Mouse (Mus musculus): Measurements from ENCODE around the gene Ado. TPM values are rescaled to one million over a fixed set of nuclear protein-coding genes. Genes with fewer than 3 reads are reported as not detected.

The Ado gene
- total RNA-seq, 2 experiments from 2014 or later: 19.1 to 19.6 TPM

DNA sequence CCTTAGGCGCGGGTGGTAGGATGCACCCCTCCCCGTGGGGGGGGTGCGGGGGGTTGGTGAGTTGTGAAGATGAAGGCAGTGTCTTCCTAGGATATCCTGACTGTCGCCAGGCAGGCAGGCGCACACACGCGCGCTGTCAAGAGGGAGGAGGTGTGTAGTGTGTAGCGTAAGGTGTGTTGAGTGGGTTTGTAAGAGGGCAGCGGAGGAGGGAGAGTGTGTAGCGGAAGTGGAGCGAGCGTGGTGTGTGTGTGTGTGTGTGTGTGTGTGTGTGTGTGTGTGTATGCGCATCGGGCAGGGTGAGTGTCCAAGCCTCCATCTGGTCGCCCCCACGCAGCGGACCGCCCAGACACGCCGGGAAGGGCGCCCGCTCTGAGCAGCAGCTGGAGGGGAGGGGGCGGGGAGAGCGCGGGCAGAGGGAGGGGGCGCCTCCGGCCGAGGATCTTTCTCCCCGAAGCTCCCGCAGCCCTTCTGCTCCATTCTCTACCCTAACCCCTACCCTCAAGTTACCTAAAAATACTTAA, 12.1 kb downstream of the Ado start:
- DNase-seq: peak; percentile 63

DNA sequence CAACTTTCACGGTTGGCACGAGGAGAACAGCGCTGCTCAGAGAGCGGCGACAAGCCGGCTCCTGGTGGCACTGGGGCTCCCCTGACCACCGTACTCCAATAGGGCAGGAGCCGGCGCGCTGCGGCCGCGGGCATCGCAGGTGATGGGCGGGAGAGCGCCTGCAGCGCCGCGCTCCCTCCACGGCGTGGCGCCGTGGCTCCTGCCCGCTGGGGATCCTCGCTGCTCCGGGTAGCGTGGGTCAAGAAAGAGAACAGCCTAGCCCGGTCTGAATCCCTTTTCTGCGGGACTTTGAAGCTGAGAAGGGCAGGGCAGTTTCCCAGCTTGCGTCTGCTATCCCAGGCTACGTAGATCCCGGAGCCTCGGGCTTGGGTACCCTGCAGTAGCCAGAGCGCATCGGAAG, 12.8 kb downstream of the Ado start:
- DNase-seq: peak; percentile 80

DNA sequence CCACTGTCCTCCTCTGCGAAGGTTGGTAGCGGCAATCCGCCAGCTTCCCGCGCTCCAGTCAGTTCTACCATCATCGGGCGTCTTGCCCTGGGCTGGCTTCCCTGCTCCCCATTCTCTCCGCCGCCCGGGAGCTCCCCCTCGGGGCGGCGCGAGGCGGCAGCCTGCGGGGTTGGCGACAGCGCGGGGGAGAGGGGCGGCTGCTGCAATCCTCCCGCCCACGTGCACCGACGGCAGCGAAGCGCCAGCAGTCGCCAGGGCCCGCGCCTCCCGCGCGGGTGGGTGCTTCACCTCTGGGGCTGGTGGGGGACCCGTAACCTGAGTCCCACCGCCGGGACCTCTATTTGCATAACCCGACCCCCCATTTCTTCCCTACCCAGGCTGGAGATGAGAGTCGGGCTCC, 13.5 kb downstream of the Ado start, which contains the start of gene Egr2:
Gene Egr2, plus strand, starts transcription at position 220 of the 400 bp plus-strand sequence.
- peak; percentile 40 for DNase-seq

DNA sequence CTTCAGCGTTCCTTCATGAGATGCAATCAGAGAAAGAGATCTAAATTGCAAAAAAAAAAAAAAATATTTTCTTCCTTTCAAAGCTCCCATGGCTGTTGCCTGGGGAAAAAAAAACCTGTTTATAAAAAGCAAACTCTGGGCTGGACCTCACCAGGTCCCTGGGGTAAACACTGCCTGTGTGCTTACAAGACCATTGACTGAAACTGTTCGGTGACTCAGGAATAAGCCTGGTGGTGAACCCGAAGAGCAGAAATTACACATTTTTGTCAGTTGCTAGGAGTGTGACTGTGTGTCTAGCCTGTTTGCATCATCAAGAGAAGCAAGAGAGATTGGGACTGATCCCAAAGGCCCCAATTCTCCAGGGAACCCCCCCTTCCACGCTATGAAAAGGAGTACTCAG, 19.0 kb downstream of the Ado start:
- no peak for DNase-seq

DNA sequence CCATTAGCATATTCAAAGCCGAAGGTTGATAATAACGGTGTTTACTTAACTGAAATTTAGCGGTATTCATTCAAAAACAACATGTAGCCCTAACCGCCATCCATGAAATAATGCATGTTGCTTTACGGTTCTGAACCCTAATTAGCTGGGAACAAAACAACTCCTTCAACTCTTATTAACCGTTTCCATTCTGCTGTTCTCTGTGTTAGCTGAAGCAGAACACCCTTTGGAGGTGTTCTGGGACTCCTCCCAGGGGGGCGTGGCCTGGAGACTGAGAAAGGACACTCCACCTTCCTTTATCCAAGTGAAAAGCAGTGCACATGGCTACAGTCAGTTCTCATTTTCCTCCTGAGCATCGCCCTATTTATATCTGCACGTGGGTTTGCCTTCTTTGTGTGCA, 22.3 kb downstream of the Ado start:
- DNase-seq: no peak

DNA sequence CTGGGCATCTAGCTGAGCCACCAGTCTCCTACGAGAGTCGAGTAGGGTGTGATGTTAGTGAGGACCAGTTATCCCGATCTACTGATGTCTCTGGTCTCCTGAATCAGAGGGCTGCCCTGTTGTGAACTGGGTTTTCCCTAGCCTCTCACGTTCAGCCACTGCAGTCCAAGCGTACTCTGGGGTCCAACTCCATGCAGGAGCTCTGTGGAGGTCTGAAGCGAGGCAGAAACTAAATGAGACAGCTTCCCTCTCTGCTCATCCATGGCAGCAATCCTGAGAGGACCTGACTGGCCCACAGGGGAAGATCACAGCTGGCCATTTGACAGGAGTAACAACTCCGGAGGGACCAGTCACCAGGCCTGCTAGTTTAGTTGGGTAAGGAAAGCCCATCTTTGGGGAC, 24.1 kb downstream of the Ado start:
- DNase-seq: no peak

DNA sequence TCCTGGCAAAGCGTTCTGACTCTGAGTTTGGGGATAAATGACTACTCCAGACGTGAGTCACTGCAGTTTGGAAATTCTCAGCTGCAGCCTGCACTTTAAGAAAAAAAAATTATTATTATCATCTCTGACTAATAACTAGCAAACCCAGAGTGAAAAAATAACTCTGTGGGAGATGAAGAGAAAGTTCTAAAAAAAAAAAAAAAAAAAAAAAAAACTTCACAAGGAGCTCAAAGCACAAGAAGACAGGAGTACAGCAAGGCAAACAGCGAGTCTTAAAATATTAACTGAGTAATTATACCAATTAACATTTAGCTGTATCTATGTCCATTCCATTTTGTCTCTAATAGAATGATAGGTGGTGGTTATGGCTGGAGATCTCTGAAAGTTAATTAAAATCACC, 24.6 kb downstream of the Ado start:
- DNase-seq: no peak

DNA sequence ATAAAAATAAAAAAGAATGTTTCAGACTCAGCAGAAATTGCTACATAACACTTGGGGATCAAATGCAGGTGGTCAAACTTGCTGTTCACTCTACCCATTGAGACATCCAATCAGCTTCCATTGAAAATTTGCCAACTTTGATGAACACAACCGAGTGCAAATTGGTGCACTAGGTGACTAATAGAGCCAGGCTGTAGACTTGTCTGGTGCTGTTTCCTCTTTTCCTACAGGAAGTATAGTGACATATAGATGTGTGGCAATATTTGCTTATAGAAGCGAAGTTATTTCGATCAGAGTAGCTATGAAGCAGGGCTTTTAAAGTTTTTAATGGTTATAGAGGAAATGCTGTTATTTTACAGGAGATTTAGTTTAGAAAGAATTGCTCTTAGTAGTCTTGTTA, 30.0 kb downstream of the Ado start:
- no peak for DNase-seq

DNA sequence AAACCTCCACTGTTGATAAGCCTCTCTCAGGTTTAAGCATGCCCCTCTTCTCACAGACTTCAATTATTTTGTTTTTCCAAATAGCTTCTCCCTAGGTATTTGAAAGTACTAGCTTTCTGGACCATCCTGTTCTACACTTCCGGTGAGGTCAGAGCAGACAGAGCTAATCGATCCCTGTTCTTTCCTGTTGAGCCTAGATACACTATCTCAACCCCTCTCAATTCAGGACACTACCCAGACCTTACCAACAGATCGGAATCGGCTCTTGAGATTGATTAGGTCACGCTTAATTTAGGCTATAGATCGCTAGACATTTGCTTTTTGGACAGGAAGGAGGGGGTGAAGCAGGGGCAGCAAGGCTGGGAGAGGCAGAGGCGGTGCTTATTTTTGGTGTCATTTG, 35.9 kb downstream of the Ado start:
- no peak for DNase-seq

DNA sequence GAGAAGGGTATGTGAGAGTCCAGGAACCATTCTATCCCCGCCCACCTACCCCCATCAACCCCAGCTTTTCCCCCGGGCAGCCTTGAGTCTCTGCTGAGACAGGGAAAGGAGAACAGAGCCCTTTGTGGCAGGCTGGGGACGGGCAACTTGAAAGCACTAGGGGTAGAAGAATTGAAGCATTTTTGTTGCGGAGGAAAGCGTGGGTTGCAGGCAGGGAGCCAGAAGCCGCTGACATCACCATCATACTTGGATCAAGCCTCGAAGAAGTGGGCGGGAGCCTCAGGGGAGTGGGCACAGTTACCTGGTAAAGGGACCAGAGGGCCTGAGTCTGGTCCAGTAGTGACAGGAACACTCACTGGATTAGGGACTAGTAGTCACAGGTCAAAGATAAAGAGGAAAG, 36.5 kb downstream of the Ado start:
- no peak for DNase-seq

DNA sequence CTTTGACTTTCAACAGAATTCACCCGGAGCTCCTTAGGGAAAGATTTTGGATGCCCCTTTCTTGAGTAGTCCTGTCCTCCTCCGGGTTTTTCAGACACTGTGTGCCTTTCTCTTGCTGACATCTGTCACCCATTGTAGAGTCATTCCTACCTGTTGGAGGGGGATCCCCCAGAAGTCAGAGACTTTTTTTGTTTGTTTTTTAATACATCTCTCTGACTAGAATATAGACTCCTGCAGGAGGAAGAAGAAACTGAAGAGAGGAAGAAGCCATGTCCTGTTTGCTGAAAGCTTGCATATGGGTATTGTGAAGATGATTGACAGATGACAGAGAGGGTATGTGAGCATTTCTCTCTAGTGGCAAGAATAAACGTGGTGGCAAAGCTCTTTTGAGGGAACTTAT, 43.5 kb downstream of the Ado start:
- no peak for DNase-seq

DNA sequence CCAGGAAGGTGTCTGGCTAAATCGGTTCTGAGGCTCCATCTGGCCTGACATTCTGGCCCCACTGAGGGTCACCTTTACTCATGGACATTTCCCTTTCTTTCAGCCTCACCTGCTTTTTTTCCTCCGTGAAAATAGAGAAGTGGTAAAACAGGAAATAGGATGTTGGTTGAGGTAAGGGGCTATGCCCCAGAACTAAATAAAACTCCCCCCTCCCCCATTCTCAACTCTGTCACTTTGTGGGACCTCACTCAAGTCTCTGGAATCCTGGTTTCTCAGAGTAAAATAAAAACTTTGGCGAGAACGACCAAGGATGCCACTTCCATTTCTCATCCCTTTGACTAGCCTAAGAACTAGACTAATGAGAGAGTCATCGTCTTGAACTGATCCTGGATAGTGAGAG, 44.7 kb downstream of the Ado start:
- no peak for DNase-seq

DNA sequence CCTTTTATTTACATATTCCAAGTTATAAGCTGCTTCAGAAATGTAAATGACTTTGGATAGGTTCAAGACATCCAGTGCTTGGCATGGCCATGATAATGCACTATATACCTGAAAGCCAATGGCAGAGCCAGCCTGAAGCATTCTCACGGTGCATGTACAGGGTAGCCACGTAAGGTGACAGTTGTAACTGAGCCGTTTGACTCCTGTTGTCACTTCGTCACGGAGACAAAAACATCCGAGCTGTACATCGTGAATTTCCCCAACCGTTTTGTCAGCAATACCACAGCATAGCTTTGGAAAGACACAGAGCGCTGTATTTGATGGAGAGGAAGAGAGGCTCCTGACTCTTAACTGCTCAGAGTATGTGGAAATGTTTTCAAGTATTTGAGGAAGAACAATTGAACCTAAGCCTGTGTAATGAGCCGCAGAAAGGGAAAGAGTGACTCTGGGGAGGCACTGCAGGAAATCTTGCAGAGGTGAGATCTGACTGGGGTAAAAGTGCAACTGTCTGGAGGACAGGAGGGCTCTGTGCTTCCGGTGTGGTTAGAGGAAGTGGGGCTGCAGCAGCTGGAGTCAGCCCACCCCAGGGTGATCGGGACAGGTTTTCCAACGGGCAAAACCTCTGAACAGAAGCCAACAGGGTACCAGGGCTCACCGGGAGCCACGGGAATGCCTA, 45.3 kb downstream of the Ado start:
- no peak for DNase-seq

DNA sequence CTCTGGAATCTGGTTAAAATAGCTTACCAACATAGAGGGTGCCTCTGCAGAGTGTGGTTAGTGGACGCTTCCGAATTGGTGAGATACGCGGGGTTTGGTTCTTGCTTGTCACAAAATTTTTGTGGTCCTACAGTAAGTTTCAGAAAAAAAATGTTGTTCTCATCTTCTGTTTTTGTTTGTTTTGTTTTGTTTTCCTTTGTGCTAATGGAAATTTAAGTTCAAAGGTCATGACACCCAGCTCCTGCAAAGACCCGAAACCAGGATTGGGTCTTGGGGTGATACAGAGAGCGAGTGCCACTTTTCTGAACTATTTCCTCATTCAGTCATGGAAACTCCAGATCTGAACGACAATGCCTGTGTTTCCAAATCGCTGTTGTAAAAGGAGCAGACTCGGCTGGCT, 50.8 kb downstream of the Ado start:
- DNase-seq: no peak

DNA sequence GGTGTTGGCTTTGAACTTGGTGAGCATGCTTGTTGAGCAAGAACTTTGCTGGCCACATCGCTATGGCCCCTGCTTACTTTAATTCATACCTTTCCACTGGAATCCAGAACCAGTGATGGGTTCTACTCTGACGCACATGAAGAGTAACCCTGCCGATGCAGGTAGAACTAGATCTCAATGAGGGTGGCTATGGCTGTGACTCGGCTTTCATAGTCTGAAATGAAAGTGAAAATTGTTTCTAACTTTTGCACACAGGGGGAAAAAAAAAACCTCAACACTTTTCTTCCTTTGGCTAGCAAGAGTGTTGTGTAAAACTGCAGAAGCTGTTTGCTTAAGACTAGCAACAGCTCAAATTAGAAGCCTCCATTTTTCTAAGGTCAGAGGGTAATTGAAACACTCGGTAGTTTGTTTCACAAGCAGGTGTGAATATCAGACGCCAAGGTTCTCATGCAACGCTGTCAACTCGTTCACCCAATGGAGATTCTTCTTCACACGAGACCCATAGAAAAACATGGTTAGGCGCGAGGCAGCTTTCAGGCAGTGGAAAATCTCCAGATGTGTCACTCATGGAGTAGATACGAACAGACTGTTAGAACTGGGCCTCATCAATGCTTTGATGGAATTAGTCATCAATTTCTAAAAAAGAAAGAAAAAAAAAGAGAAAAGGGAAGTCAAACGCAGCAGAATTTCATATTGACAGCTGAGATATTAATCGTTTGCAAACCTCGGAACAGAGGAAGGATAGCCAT, 51.4 kb downstream of the Ado start:
- no peak for DNase-seq

Other genes starting within 250 kb of the Ado start
- gene Egr2, start 13.5 kb downstream of the Ado start, total RNA-seq (2021): 1 to 10 TPM; 4.2 to 4.3 TPM

Data from gastrocnemius, postnatal 10 days (tissue).